Mouse (Mus musculus): ENCODE data around the gene Dnttip2.
"Not testable (repeated sequence)": the region's sequence is repeated elsewhere in the genome, so short reads cannot be mapped to it uniquely, and the experiment has no call there.

Dnttip2 gene

GRCm38 (mm10) chr3:122274241-122275024, at the start of gene Dnttip2:
TSS of gene Dnttip2 (plus strand) at chr3:122274388.
- DNase-seq (ENCODE audit: low read depth, low spot score) = peak; percentile 99

- not testable (repeated sequence) for DNase-seq (ENCODE audit: low read depth, low spot score)
These were observed 47.2 kb upstream of the Dnttip2 start for GRCm38 (mm10) chr3:122226972-122227371.

- DNase-seq (ENCODE audit: low read depth, low spot score) = no peak
These were observed 38.4 kb upstream of the Dnttip2 start for GRCm38 (mm10) chr3:122235772-122236171.

GRCm38 (mm10) chr3:122242876-122243275, 31.3 kb upstream of the Dnttip2 start:
- DNase-seq (ENCODE audit: low read depth, low spot score) = peak; percentile 51

GRCm38 (mm10) chr3:122243416-122244167, 30.6 kb upstream of the Dnttip2 start:
- DNase-seq (ENCODE audit: low read depth, low spot score) = peak; percentile 76

- no peak for DNase-seq (ENCODE audit: low read depth, low spot score)
These were observed 29.4 kb upstream of the Dnttip2 start for GRCm38 (mm10) chr3:122244759-122245158.

- peak; percentile 96 for DNase-seq (ENCODE audit: low read depth, low spot score)
These were observed 28.8 kb upstream of the Dnttip2 start, which contains the start of gene Gclm for GRCm38 (mm10) chr3:122245215-122245877. TSS of gene Gclm (plus strand) at chr3:122245557.

GRCm38 (mm10) chr3:122245878-122246332, 28.3 kb upstream of the Dnttip2 start:
- DNase-seq (ENCODE audit: low read depth, low spot score) = peak; percentile 61

GRCm38 (mm10) chr3:122246406-122246805, 27.8 kb upstream of the Dnttip2 start:
- no peak for DNase-seq (ENCODE audit: low read depth, low spot score)

GRCm38 (mm10) chr3:122246986-122247767, 27.0 kb upstream of the Dnttip2 start:
- no peak for DNase-seq (ENCODE audit: low read depth, low spot score)

- no peak for DNase-seq (ENCODE audit: low read depth, low spot score)
These were observed 26.5 kb upstream of the Dnttip2 start for GRCm38 (mm10) chr3:122247768-122248100.

GRCm38 (mm10) chr3:122252466-122253253, 21.5 kb upstream of the Dnttip2 start:
- DNase-seq (ENCODE audit: low read depth, low spot score) = no peak

GRCm38 (mm10) chr3:122254050-122254449, 20.1 kb upstream of the Dnttip2 start:
- not testable (repeated sequence) for DNase-seq (ENCODE audit: low read depth, low spot score)

GRCm38 (mm10) chr3:122269986-122270385, 4.2 kb upstream of the Dnttip2 start:
- peak; percentile 80 for DNase-seq (ENCODE audit: low read depth, low spot score)

- not testable (repeated sequence) for DNase-seq (ENCODE audit: low read depth, low spot score)
These were observed 1.6 kb upstream of the Dnttip2 start for GRCm38 (mm10) chr3:122272565-122272964.

GRCm38 (mm10) chr3:122273407-122274240, 564 bp upstream of the Dnttip2 start:
- no peak for DNase-seq (ENCODE audit: low read depth, low spot score)

- DNase-seq (ENCODE audit: low read depth, low spot score) = no peak
These were observed 923 bp downstream of the Dnttip2 start for GRCm38 (mm10) chr3:122275111-122275510.

GRCm38 (mm10) chr3:122287195-122287594, 13.0 kb downstream of the Dnttip2 start:
- no peak for DNase-seq (ENCODE audit: low read depth, low spot score)

GRCm38 (mm10) chr3:122288613-122289195, 14.5 kb downstream of the Dnttip2 start:
- DNase-seq (ENCODE audit: low read depth, low spot score) = no peak

Data from ZHBTc4 (cell line).